Mouse (Mus musculus) retina, postnatal 1 day (tissue): ENCODE data around the gene Mecom.
A peak's percentile ranks its signal among the peaks of the same experiment; 100 is the strongest.

ENCODE experiments used
- DNase-seq: peaks from one replicate; pipeline ENCODE4 v3.0.0-alpha.2; 2012

Mecom gene

DNA sequence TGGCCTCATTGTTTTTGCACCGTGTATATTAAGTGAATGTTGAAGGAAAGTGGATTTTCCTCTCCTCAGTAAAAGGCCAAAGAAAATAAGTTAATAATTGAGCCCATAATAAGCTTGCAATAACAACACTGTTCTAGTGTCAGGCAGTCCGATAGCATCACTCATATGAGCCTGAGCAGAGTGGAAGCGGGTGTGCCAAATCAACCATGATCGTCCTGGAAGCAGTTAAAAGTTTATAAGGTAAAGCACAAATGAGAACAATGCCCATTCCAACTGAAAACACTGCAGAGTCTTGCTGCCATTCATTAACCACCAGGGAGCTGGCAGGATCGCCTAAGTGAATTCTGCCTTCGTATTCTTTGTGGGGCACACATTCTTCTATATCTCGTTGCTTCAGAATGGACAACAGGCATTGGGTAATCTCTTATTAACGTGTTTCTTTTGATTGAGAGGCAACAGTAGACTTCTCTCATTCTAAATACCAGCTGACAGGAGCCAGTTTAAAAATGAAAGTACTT is 542.9 kb downstream of the Mecom start:
- no peak for DNase-seq

GRCm38 (mm10) chr3:30000260-30000659 is 547.5 kb downstream of the Mecom start:
- DNase-seq = no peak

- no peak for DNase-seq
Observed at GRCm38 (mm10) chr3:29999035-29999434, 548.8 kb downstream of the Mecom start.

GRCm38 (mm10) chr3:29997068-29997467 is 550.7 kb downstream of the Mecom start:
- no peak for DNase-seq

DNA sequence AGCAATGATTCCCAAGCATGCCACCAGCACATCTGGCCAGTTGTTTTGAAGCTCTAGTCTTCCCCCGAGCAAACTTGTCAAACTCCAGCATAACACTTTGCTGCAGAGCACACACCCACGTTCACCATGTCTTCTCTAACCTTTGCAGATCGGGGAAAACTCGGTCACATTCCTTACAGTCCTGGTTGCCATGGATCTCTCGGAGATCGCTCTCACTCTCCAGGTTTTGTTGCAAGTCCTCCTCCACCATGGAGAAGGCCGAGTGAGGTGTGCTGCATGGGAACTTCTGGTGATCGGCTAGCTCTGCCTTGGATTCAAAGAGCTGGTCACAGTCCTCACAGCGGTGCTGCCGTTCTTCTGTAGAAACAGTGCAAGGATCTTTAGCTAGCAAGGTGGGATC is 554.5 kb downstream of the Mecom start:
- no peak for DNase-seq

DNA sequence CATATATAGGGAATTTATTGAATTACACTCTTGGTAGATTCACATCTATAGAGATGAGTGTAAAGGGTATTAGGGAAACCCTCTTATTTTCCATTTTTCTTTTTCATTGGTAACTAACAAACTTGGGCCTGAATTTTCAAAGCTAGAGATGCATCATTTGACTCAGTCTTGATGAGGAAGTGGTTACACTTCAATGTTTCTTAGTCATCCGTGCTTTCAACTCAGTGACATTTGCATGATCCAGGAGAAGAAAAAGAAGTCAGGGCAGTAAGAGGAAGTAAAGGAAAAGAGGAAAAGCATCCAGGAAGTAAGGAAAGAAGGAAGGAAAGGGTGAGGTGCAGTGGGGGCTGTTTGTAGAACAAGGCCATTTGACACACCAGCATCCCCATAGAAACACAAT is 556.3 kb downstream of the Mecom start:
- no peak for DNase-seq

DNA sequence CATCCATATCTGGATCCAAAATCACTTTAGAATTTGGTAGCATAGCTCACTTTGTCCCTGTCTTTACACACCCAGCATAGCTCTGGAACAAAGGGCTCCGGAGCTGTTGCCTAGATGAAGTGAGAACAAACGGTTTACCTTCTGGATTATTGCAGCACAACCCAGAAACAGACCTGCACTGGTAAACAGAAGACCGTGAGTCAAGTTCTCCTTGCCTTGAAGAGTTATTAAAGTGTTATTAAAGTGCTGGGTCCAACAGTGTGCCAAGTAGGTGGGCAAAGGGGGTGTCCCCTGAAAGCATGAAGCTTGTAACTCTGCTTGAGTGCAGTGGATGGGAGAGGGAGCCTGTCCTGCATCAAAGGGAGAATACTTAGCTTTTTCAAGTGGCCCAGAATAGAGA is 563.4 kb downstream of the Mecom start:
- no peak for DNase-seq

- peak; percentile 53 for DNase-seq
Observed at GRCm38 (mm10) chr3:29981259-29981910, 566.4 kb downstream of the Mecom start.

- DNase-seq = no peak
Observed at GRCm38 (mm10) chr3:29980531-29980930, 567.3 kb downstream of the Mecom start.

DNA sequence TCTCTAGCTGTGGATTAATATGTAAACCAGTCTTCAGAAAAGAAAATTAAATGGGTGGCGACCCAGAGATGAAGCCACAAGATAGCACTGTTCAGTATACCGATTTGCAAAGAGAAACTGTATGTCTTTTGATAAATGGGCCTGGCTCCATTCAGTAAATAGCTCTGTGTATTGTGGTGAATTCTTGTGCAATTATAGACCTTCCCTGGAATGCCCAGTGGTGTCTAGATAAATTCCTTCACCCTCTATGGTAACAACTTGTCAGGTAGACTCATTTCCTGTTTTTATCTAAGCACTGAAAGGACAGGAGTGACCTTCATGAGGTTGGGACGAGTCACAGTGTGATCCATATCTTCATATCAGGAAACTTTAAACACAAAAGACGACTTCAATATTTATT is 571.2 kb downstream of the Mecom start:
- no peak for DNase-seq

DNA sequence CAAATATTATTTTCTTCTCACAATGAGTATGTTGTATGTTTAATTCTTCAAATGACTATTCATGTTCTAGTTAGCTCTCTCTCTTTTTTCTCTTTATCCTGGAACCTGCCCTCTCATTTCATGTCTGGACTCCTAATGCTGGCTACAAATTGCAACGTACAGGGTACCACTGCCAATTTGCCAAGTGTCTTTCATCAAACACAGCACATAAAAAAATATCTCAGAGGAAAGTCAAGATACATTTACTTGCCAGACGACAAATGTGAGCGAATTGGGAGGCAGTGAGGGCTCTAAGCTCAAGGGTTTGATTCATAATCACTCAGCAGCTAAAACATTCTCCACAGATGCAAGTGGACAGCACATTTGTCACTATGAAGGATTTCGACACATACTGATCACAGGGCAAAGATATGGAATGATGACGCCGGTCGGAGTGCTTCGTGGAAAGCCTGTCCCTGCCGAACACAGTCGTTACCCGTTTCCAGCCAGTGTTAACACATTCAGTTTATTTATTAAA is 579.3 kb downstream of the Mecom start:
- DNase-seq = no peak

DNA sequence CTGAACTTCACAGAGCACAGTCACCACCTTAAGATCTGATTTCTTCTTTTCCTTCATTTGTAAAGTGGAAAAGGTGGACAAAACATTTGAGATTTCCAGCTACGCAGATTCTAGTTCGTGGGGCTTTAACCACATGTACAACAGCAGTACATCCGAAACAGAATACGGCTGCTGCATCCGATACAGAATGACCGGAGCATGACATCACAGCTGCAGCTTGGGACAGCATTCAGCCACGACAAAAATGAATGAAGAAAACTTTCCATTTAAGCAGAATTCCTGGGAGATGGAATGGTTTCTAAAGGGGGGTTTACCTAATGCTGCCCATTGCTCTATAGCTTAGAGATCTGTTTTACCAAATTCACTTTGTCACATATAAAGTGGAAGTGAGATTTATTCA is 583.9 kb downstream of the Mecom start:
- DNase-seq = no peak

DNA sequence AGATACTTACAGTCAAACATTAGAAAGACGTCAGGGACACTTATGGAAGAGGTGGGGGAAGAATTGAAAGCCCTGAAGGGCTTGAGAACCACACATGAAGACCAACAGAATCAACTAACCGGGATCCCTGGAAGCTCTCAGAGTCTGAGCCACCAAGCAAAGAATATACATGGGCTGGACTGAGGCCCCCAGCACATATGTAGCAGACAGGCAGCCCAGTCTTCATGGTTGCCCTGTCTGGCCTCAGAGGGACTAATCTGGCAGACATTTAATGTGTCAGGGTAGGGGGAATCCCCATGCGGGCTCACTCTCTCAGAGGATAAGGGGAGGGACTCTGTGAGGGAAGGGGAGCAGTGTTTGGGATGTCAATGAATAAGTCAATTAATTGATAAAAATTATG is 584.4 kb downstream of the Mecom start:
- no peak for DNase-seq

GRCm38 (mm10) chr3:29959051-29959450 is 588.8 kb downstream of the Mecom start:
- DNase-seq = no peak

DNA sequence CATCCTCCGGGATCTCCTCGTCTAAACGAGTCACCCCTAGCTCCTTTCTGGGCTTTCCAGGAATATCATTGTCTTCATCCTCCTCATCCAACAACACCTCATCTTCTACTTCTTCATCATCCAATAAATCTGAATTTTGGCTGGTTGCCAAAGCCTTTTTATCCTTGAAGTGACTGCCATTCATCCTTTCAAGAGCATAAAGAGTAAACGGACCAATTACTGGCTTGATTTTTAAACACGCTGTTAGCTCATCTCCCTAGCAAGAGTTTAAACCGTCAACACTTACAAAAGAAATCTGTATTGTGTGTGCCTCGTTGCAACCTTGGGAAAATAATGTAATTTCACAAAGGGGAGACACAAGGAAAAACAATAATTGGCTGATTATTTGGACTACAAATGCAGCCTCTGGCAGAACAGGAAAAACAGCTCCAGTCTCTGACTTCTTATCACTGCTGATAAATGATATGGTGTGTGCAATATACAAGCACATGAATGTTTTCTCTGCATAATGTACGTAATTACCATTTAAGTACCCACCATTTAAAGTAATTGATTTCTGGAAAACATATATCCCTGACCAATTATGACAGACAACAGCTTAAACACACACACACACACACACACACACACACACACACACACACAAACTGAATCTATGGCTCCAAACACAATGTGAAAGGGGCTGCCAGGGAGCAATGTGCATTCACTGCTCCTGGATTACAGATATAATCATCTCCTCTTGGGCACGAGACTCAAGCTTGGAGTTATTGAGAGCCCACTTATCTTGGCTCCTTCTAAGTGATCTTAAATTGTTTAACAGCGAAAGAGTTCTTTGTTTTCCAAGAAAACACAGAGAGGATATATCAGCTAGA is 590.2 kb downstream of the Mecom start:
- DNase-seq = peak; percentile 37

DNA sequence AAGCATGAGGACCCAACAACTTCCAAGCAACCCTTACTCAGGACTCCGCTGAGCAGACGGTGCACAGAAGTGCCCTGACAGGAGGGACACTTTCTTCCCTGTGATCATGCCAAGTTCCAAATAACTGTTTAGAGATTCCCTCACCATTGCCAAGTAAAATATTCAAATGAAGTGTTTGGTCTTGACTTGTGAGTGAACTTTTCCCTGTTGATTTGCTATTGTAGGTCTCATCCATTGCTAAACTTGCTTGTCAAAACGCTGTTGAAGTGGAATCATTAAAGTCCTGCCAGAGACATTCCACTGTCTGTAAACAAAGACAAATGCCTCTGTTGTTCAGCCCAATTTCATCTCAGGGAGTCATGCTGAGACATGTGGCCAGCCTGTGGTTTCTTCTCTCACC is 594.5 kb downstream of the Mecom start:
- peak; percentile 51 for DNase-seq

GRCm38 (mm10) chr3:29950853-29951252 is 597.0 kb downstream of the Mecom start:
- no peak for DNase-seq

- no peak for DNase-seq
Observed at GRCm38 (mm10) chr3:29903596-29904308, 644.1 kb downstream of the Mecom start.
